Mouse (Mus musculus) adrenal gland, adult 10 weeks (tissue): ENCODE measurements around the gene Nufip1. TPM values are rescaled to one million over a fixed set of nuclear protein-coding genes. Genes with fewer than 3 reads are reported as not detected.

Source experiments
- polyA plus RNA-seq: library from polyadenylated mRNA; stranded (reverse); fragments of 350-450 nt; fragmentation: Illumina TruSeq; extraction: RNeasy Lipid Tissue Mini Kit (QIAGEN cat#74804); gene quantifications from one replicate; pipeline ENCODE4 v1.2.3, GENCODE M21; 2014; ENCODE audit warnings: low read depth, low replicate concordance

Gene Nufip1
- polyA plus RNA-seq = 21.7 TPM

DNA sequence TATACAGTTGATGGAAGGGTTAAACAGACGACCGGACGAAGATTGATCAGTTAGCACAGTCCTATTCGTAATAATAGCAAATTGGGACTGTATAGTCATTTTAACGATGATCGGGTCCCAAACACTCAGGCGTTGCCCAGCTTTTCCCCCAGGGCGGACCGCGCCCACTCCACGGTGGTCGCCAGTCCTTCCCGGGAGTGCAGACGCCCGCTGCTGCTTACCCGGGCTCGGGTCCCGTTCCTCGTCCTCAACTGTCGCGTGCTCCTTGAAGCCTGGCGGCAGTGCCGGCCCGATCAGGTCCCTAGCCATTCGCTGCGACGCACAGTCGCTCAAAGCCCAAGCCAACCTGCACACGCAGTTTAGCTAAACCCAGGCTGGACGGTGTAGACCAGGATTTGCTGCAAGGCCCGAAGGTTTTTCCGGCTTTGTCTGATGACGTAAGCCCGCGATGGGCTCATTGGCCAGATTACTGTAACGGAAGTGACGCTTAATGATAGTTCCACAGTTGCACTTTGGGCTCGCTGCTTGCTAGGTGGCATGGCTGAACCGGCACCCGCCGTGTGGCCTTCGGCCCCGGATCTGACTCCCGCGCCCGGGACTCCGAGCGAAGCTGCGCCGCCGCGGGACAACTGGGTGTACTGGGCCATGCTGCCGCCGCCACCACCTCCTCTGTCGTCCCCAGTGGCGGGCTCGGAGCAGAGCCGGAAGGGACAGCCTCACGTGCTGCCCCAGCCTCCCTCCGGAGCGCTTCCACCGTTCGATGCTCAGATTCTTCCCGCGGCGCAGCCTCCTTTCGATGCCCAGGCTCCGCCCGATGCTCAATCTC lies at the start of gene Nufip1, which contains the start of gene Gpalpp1:
TSS of gene Nufip1 (plus strand) at position 496 of the 826 bp plus-strand sequence.
TSS of gene Gpalpp1 (minus strand) at position 365 of the 826 bp plus-strand sequence.

Other genes starting within 250 kb of the Nufip1 start
- not detected for gene Kctd4, start 155.9 kb upstream of the Nufip1 start, polyA plus RNA-seq
- gene Gtf2f2, start 100.0 kb upstream of the Nufip1 start, polyA plus RNA-seq = 52.1 TPM
- gene Gpalpp1, start 131 bp upstream of the Nufip1 start, polyA plus RNA-seq = 78.3 TPM